In the genomic region with DNA sequence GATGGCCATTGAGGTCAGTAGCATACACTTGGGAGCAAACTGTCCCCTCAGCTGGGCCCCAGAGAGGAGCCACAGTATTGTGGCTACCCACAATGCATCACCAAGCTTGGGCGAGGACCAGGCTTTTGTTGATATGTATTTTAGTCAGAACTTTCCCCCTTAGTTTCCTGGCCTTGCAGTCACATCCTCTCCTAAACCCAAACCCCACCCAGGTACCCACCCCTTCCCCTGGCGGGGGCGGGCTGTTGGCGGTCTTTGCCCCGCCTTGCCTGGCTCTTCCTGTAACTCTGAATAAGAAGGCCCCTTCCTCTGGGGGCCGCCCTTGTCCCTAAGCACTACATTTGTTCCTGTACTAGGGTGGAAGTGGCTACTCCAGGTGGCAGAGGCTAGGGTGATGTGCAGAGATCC, we compare ENCODE assay signal across 9 mouse cellular contexts. TPM values are rescaled to one million over a fixed set of nuclear protein-coding genes. Genes with fewer than 3 reads are reported as not detected.
DNase-seq lines count a peak whose midpoint lies in the region; ATAC-seq and TF ChIP-seq lines count a peak whose summit lies in the region.
"Had no signal": no experiment of that assay in that cellular context is flagged by ENCODE, and none has a peak within 500 bp of the region (broad histone marks: within the 10 kb centered on the region; RNA-seq: fewer than 3 reads in every experiment).

No protein-coding gene starts in this region.

- peak; percentile 76 for ATAC-seq in common myeloid progenitor, adult 5-6 weeks (replicated peaks; ENCODE audit: low read depth, poor library complexity, severe bottlenecking)
- ATAC-seq in intestine, embryonic 15.5 days, result no peak
- no peak; the same call in 1 of the 2 replicates for ATAC-seq in lung, embryonic 14.5 days (ENCODE audit: insufficient read depth)

- intact Hi-C loops in left cerebral cortex, postnatal 4 days (cut with DNase I), result no loop called here

- no peaks in the 10 kb centered on the region for H3K36me3 ChIP-seq in intestine, embryonic 15.5 days
- H3K36me3 ChIP-seq in lung, embryonic 14.5 days (ENCODE audit: insufficient read depth), result no peaks in the 10 kb centered on the region
- no peaks in the 10 kb centered on the region for H3K36me3 ChIP-seq in splenic B cell, adult 2 months (ENCODE audit: control insufficient read depth, insufficient read depth, low read length, poor library complexity, severe bottlenecking)
- H3K36me3 ChIP-seq: embryonic facial prominence, embryonic 15.5 days had no signal

- H3K4me1 ChIP-seq in intestine, embryonic 15.5 days (replicated peaks), result peaks cover 42% of the 10 kb centered on the region
- H3K4me1 ChIP-seq in lung, embryonic 14.5 days (ENCODE audit: insufficient read depth), result peaks cover 4% of the 10 kb centered on the region; the same call in 1 of the 2 replicates

- H3K4me2 ChIP-seq in intestine, embryonic 15.5 days (replicated peaks), result peak overlapping the region; percentile 30; the same call in 1 of the 2 replicates
- H3K4me2 ChIP-seq in lung, embryonic 14.5 days, result peak overlapping the region; percentile 42; the same call in 1 of the 2 replicates
- H3K4me2 ChIP-seq: embryonic facial prominence, embryonic 15.5 days had no signal

- no peaks in the 10 kb centered on the region for H3K9me3 ChIP-seq in intestine, embryonic 15.5 days
- H3K9me3 ChIP-seq in lung, embryonic 14.5 days (ENCODE audit: low read depth, low read length), result no peaks in the 10 kb centered on the region
- H3K9me3 ChIP-seq: embryonic facial prominence, embryonic 15.5 days had no signal

- 34% methylated on average over 6 of the region's 6 CpGs for WGBS in intestine, embryonic 15.5 days
- WGBS in lung, embryonic 14.5 days, result 30% methylated on average over 6 of the region's 6 CpGs

- H3K4me3 ChIP-seq in intestine, embryonic 15.5 days (replicated peaks), result no peak overlapping the region; the same call in 1 of the 2 replicates
- no peak overlapping the region for H3K4me3 ChIP-seq in lung, embryonic 14.5 days (ENCODE audit: low read depth, low read length)
- H3K4me3 ChIP-seq: embryonic facial prominence, embryonic 15.5 days had no signal

- H3K27me3 ChIP-seq in intestine, embryonic 15.5 days (replicated peaks), result peaks cover 4% of the 10 kb centered on the region
- H3K27me3 ChIP-seq in lung, embryonic 14.5 days (ENCODE audit: insufficient read depth, low read length), result peaks cover 16% of the 10 kb centered on the region
- H3K27me3 ChIP-seq in splenic B cell, adult 2 months (ENCODE audit: control insufficient read depth, insufficient read depth, low read length, poor library complexity, severe bottlenecking), result no peaks in the 10 kb centered on the region

- peak overlapping the region; percentile 27; the same call in 1 of the 2 replicates for H3K27ac ChIP-seq in intestine, embryonic 15.5 days
- H3K27ac ChIP-seq in lung, embryonic 14.5 days (ENCODE audit: low read depth), result no peak overlapping the region
- H3K27ac ChIP-seq: embryonic facial prominence, embryonic 15.5 days had no signal

- no peak overlapping the region for H3K9ac ChIP-seq in intestine, embryonic 15.5 days
- no peak overlapping the region for H3K9ac ChIP-seq in lung, embryonic 14.5 days
- H3K9ac ChIP-seq: embryonic facial prominence, embryonic 15.5 days had no signal

- peak; percentile 78 for DNase-seq in ES-CJ7 (ENCODE audit: low read depth, low spot score)
- peak; percentile 60 for DNase-seq in lung, embryonic 14.5 days
- DNase-seq in splenic B cell, adult 2 months (ENCODE audit: low read depth, low spot score), result peak; percentile 87
- no peak for DNase-seq in right cerebral cortex, adult 18-20 months
- no peak for DNase-seq in left cerebral cortex, postnatal 4 days
- no peak for DNase-seq in right cerebral cortex, postnatal 4 days

- TF ChIP-seq CTCF in lung, embryonic 14.5 days (IDR thresholded peaks at IDR 0.05; ENCODE audit: low read depth), result 0 out of 2 replicates have a peak, but pooled peaks have one; percentile 11

RNA-seq across cellular contexts. Expression of gene Sigirr, which starts 3.7 kb away (rescaled TPM):
- 17.7 and 26.1 TPM in 2 replicates for total RNA-seq in common myeloid progenitor, adult 5-6 weeks (2017)
- polyA plus RNA-seq in intestine, embryonic 15.5 days (2015; fragmentation: Nextera tagmentation; extraction: Ambion mirVana), result 17.8 and 20.5 TPM in 2 replicates
- polyA plus RNA-seq in lung, embryonic 14.5 days (2014; fragmentation: Nextera tagmentation; extraction: Ambion mirVana), result 7.8 and 9.8 TPM in 2 replicates
- total RNA-seq in left cerebral cortex, postnatal 4 days (2021), result 1 to 10 TPM; 2.8 to 2.9 TPM

RNA-seq across cellular contexts. Expression of gene Pkp3, which starts 18.6 kb away (rescaled TPM):
- 0.19 and 3.4 TPM in 2 replicates for total RNA-seq in common myeloid progenitor, adult 5-6 weeks (2017)
- 24.6 and 26.1 TPM in 2 replicates for polyA plus RNA-seq in intestine, embryonic 15.5 days (2015; fragmentation: Nextera tagmentation; extraction: Ambion mirVana)
- polyA plus RNA-seq in lung, embryonic 14.5 days (2014; fragmentation: Nextera tagmentation; extraction: Ambion mirVana), result 7.5 and 8.7 TPM in 2 replicates
- not detected for total RNA-seq in left cerebral cortex, postnatal 4 days (2021)

RNA-seq across cellular contexts. Expression of gene Ano9, which starts 21.0 kb away (rescaled TPM):
- total RNA-seq in common myeloid progenitor, adult 5-6 weeks (2017), result not detected in 2 replicates
- polyA plus RNA-seq in intestine, embryonic 15.5 days (2015; fragmentation: Nextera tagmentation; extraction: Ambion mirVana), result 29.5 and 35.3 TPM in 2 replicates
- 4.2 and 4.3 TPM in 2 replicates for polyA plus RNA-seq in lung, embryonic 14.5 days (2014; fragmentation: Nextera tagmentation; extraction: Ambion mirVana)
- not detected for total RNA-seq in left cerebral cortex, postnatal 4 days (2021)

RNA-seq across cellular contexts. Expression of gene Ptdss2, which starts 25.5 kb away (rescaled TPM):
- 12.8 and 16.6 TPM in 2 replicates for total RNA-seq in common myeloid progenitor, adult 5-6 weeks (2017)
- 58.0 and 59.7 TPM in 2 replicates for polyA plus RNA-seq in intestine, embryonic 15.5 days (2015; fragmentation: Nextera tagmentation; extraction: Ambion mirVana)
- polyA plus RNA-seq in lung, embryonic 14.5 days (2014; fragmentation: Nextera tagmentation; extraction: Ambion mirVana), result 50.6 and 57.7 TPM in 2 replicates
- total RNA-seq in left cerebral cortex, postnatal 4 days (2021), result 10 to 100 TPM; 50.1 to 53.9 TPM

RNA-seq across cellular contexts. Expression of gene B4galnt4, which starts 35.7 kb away (rescaled TPM):
- total RNA-seq in common myeloid progenitor, adult 5-6 weeks (2017), result 0.19 and 0.82 TPM in 2 replicates
- polyA plus RNA-seq in intestine, embryonic 15.5 days (2015; fragmentation: Nextera tagmentation; extraction: Ambion mirVana), result 7.9 and 10.7 TPM in 2 replicates
- 5.6 and 7.1 TPM in 2 replicates for polyA plus RNA-seq in lung, embryonic 14.5 days (2014; fragmentation: Nextera tagmentation; extraction: Ambion mirVana)
- 100 to 1,000 TPM; 132 to 150 TPM for total RNA-seq in left cerebral cortex, postnatal 4 days (2021)

Comparison
In these comparisons a context has a peak if more than half of its experiments do, and no peak if none do; other contexts are left out.
1. DNase-seq: peak in ES-CJ7 (single experiment), lung, embryonic 14.5 days (single experiment) and splenic B cell, adult 2 months (single experiment); none in right cerebral cortex, adult 18-20 months (single experiment), left cerebral cortex, postnatal 4 days (single experiment) and right cerebral cortex, postnatal 4 days (single experiment).